Mouse (Mus musculus) lung, adult 2 months (tissue): ENCODE results near the gene Tjp1. TPM values are rescaled to one million over a fixed set of nuclear protein-coding genes. Genes with fewer than 3 reads are reported as not detected.

Experiments
- DNase-seq: peaks from one replicate; pipeline ENCODE4 v3.0.0; 2022
- H3K4me1 ChIP-seq: fragments of 200-500 bp; 2 replicates; pipeline ENCODE4 v1.6.1; 2011; ENCODE audit warnings: low read length; ENCODE audit not compliant: control insufficient read depth, insufficient read depth
- H3K4me3 ChIP-seq: fragments of 200-500 bp; replicated peaks from 2 replicates; pipeline ENCODE3; 2011; ENCODE audit warnings: low read depth, mild to moderate bottlenecking, control low read depth, low read length; ENCODE audit errors: extremely low read depth
- CTCF ChIP-seq: fragments of 200-500 bp; IDR thresholded peaks from 2 replicates; pipeline ENCODE4 v1.5.1; 2011; ENCODE audit warnings: mild to moderate bottlenecking, low read length, control low read depth; ENCODE audit not compliant: insufficient read depth
- POLR2A ChIP-seq: fragments of 200-500 bp; IDR thresholded peaks from 2 replicates; pipeline ENCODE4 v1.6.1; 2011; ENCODE audit warnings: low read depth, mild to moderate bottlenecking, control low read depth, low read length, borderline replicate concordance; ENCODE audit errors: extremely low read depth
- WGBS: fragments of 180-500 bp; shearing (Covaris S2); methylation state at CpG from one replicate; pipeline ENCODE4 v1.1.7; 2018; 5-methylcytosine and 5-hydroxymethylcytosine counted together
- polyA plus RNA-seq: library from polyadenylated mRNA; depleted of rRNA; stranded (reverse); fragments of >200 nt; gene quantifications from 2 replicates; pipeline ENCODE4 v1.2.3, GENCODE M21; 2012

Gene Tjp1
- polyA plus RNA-seq, 1 experiment = 64.8 TPM

- TF ChIP-seq CTCF = no peak
- TF ChIP-seq POLR2A = no peak
- peaks cover 25% of the 10 kb centered on the region for H3K4me1 ChIP-seq
- WGBS = 50% methylated on average over 4 of the region's 4 CpGs
- no peak overlapping the region for H3K4me3 ChIP-seq
- DNase-seq = no peak
Observed at GRCm38 (mm10) chr7:65467306-65468021, 60.1 kb downstream of the Tjp1 start.

GRCm38 (mm10) chr7:65466137-65466536 lies 61.4 kb downstream of the Tjp1 start:
- DNase-seq = no peak
- H3K4me1 ChIP-seq = peaks cover 28% of the 10 kb centered on the region

GRCm38 (mm10) chr7:65464518-65465037 lies 63.0 kb downstream of the Tjp1 start:
- no peak for DNase-seq
- TF ChIP-seq POLR2A = no peak
- TF ChIP-seq CTCF = no peak
- no peak overlapping the region for H3K4me3 ChIP-seq
- 71% methylated on average over 3 of the region's 3 CpGs for WGBS
- H3K4me1 ChIP-seq = peaks cover 24% of the 10 kb centered on the region

More at GRCm38 (mm10) chr7:65466137-65466536, 61.4 kb downstream of the Tjp1 start:
- TF ChIP-seq POLR2A = no peak
- TF ChIP-seq CTCF = no peak
- H3K4me3 ChIP-seq = no peak overlapping the region
- WGBS = 52% methylated on average over 11 of the region's 11 CpGs

GRCm38 (mm10) chr7:65463438-65463837 lies 64.1 kb downstream of the Tjp1 start:
- H3K4me3 ChIP-seq = no peak overlapping the region
- peaks cover 18% of the 10 kb centered on the region for H3K4me1 ChIP-seq
- whole genome bisulfite sequencing = 73% methylated on average over 4 of the region's 4 CpGs
- DNase-seq = no peak
- TF ChIP-seq CTCF = no peak
- no peak for TF ChIP-seq POLR2A

- Histone ChIP-seq H3K4me3 (no peak overlapping the region), H3K4me1 (peaks cover 12% of the 10 kb centered on the region)
- no peak for TF ChIP-seq POLR2A
- TF ChIP-seq CTCF = no peak
- DNase-seq = no peak
- WGBS = 67% methylated on average over 1 of the region's 1 CpGs
Observed at GRCm38 (mm10) chr7:65461412-65461811, 66.2 kb downstream of the Tjp1 start.

GRCm38 (mm10) chr7:65460196-65460595 lies 67.4 kb downstream of the Tjp1 start:
- no peak for DNase-seq

GRCm38 (mm10) chr7:65456031-65456430 lies 71.5 kb downstream of the Tjp1 start:
- H3K4me1 ChIP-seq = peaks cover 16% of the 10 kb centered on the region
- 11% methylated on average over 2 of the region's 2 CpGs for WGBS
- no peak overlapping the region for H3K4me3 ChIP-seq
- DNase-seq = no peak
- TF ChIP-seq CTCF (no peak), POLR2A (no peak)

More at GRCm38 (mm10) chr7:65460196-65460595, 67.4 kb downstream of the Tjp1 start:
- Histone ChIP-seq H3K4me1 (peaks cover 17% of the 10 kb centered on the region), H3K4me3 (no peak overlapping the region)
- WGBS = 74% methylated on average over 3 of the region's 3 CpGs
- TF ChIP-seq CTCF (no peak), POLR2A (no peak)

GRCm38 (mm10) chr7:65455208-65455607 lies 72.4 kb downstream of the Tjp1 start:
- WGBS = 75% methylated on average over 3 of the region's 3 CpGs
- Histone ChIP-seq H3K4me3 (no peak overlapping the region), H3K4me1 (peaks cover 14% of the 10 kb centered on the region)
- no peak for DNase-seq
- TF ChIP-seq CTCF (no peak), POLR2A (no peak)

GRCm38 (mm10) chr7:65454269-65454668 lies 73.3 kb downstream of the Tjp1 start:
- WGBS = 50% methylated on average over 3 of the region's 3 CpGs
- Histone ChIP-seq H3K4me3 (no peak overlapping the region), H3K4me1 (peaks cover 12% of the 10 kb centered on the region)
- no peak for DNase-seq
- TF ChIP-seq POLR2A = no peak
- TF ChIP-seq CTCF = no peak

GRCm38 (mm10) chr7:65452246-65452645 lies 75.3 kb downstream of the Tjp1 start:
- no peak overlapping the region for H3K4me3 ChIP-seq
- peaks cover 12% of the 10 kb centered on the region for H3K4me1 ChIP-seq
- WGBS = 79% methylated on average over 3 of the region's 3 CpGs
- no peak for TF ChIP-seq POLR2A
- TF ChIP-seq CTCF = no peak
- DNase-seq = no peak
